Mouse (Mus musculus) frontal cortex, postnatal 36 days (tissue): Measurements from ENCODE around the gene Brsk2.

ENCODE experiments used
- DNase-seq, 2 experiments: peaks; one replicate each; pipeline ENCODE4 v3.0.0; 2022; ENCODE audit warnings: low spot score in 2 of 2

Brsk2 gene

GRCm38 (mm10) chr7:141955565-141956173 is 6.1 kb downstream of the Brsk2 start:
- peak in 1 of 2 experiments; percentile 55 for DNase-seq

DNA sequence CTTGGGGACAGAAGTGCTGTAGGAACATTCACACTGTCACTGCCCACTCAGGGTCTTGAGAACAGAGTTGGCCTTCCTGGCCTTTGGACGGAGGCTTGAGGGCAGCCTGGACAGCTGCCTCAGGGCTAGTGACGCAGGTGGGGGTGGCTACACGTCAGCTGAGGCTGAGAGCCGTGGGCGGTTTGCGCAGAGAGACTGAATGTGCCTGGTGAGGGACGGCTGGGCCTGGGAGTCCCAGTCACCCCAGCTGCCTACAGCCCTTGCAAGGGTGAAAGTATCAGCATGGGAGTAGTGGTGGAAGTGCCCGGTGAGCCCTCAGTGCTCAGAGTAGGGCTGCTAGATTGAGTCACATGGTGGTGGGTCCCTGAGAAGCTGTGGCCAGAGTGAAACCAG is 6.6 kb downstream of the Brsk2 start:
- peak; percentile 64 to 69 for DNase-seq

DNA sequence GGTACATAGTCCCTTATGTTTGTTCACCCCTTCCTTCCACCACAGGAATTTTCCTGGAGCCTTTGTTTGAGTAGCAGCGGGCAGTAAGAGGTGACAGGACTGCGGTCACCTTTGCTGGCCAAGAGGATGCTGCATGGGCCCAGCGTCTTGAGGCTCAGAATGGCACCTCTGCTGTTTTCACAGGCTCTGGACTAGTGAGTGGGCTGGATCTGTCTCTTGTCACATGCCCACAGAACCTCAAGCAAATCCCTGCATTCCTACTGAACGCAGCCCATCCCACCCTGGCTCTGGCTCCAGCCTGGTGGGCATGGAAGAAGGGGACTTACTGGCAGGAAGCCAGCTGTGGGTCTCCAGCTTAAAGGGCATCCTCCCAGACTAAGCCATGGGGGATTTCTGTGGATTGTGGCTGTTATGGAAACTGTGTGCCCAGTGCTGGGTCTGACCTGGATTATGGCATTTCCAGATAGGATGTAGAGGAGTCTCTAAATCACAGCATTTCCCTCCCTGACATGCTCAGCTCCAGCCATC is 8.0 kb downstream of the Brsk2 start:
- no peak for DNase-seq

GRCm38 (mm10) chr7:141958211-141958610 is 8.7 kb downstream of the Brsk2 start:
- DNase-seq: no peak

GRCm38 (mm10) chr7:141959133-141959532 is 9.6 kb downstream of the Brsk2 start:
- DNase-seq: no peak

GRCm38 (mm10) chr7:141960926-141961325 is 11.4 kb downstream of the Brsk2 start:
- DNase-seq: no peak

GRCm38 (mm10) chr7:141961491-141961890 is 11.9 kb downstream of the Brsk2 start:
- peak; percentile 54 to 65 for DNase-seq

DNA sequence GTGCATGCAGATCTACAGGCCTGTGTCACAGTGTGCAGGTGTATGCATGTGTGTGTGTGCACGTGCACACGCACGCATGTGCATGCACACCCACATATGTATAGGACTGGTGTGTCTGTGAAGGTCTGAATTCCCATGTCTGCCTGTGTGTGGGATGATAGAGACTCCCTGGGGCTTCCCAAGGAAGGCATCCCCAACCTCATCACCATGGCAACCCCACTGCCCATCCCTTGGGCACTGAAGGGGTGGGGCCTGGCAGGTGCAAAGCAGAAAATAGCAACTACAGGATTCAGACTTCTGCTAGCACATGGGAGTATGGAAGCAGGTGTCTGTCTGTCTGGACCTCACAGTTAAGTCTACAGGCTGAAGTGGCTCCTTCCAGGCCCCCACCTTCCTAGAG is 13.0 kb downstream of the Brsk2 start:
- no peak for DNase-seq

GRCm38 (mm10) chr7:141966281-141966680 is 16.7 kb downstream of the Brsk2 start:
- DNase-seq: no peak

- peak; percentile 55 to 56 for DNase-seq
These were observed 23.5 kb downstream of the Brsk2 start for GRCm38 (mm10) chr7:141972831-141973619.

DNA sequence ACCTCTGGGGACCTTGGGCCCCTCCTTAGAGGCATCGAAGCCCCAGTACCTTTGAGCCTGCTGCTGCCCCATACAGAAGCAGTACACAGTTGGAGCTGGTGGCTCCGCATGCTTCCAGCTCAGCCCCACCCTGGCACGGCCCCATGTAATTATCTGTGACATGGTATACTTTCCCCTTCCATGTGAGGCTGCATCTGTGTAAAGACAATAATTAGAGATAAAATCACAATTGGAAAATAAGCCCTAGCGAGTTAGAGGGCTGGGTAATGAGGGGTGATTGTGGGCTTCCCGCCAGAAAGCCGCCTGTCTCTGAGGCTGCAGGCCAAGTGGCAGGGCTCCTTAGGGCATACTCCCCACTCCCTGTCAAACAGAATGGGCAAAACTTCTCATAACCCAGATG is 28.5 kb downstream of the Brsk2 start:
- DNase-seq: no peak

- no peak for DNase-seq
These were observed 29.7 kb downstream of the Brsk2 start for GRCm38 (mm10) chr7:141979247-141979646.

- DNase-seq: no peak
These were observed 31.7 kb downstream of the Brsk2 start for GRCm38 (mm10) chr7:141981237-141981636.

GRCm38 (mm10) chr7:141988314-141988806 is 38.8 kb downstream of the Brsk2 start:
- no peak for DNase-seq

- no peak for DNase-seq
These were observed 41.6 kb downstream of the Brsk2 start for GRCm38 (mm10) chr7:141991183-141991582.

- no peak for DNase-seq
These were observed 44.6 kb downstream of the Brsk2 start for GRCm38 (mm10) chr7:141994121-141994520.

- no peak for DNase-seq
These were observed 51.1 kb downstream of the Brsk2 start for GRCm38 (mm10) chr7:142000661-142001060.

- DNase-seq: no peak
These were observed 52.2 kb downstream of the Brsk2 start for GRCm38 (mm10) chr7:142001597-142002340.

DNA sequence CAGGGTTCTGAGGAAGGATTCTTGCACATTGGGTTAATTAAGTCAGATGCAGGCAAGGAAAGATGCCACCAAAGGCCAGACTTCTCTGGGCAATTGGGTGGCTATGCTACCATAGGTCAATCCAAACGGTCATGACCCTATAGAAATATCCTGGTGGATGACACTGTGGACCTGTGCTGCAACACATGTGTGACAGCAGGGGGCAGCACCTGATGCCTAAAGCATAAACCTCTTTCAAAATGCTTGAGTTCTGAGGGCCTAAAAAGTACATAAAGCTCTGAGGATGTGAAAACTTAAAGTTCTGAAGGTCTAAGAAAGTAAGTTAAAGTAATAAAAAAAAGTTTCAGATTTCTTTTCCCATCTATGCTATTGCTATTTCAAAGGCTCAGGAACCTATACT is 67.0 kb downstream of the Brsk2 start:
- DNase-seq: no peak

DNA sequence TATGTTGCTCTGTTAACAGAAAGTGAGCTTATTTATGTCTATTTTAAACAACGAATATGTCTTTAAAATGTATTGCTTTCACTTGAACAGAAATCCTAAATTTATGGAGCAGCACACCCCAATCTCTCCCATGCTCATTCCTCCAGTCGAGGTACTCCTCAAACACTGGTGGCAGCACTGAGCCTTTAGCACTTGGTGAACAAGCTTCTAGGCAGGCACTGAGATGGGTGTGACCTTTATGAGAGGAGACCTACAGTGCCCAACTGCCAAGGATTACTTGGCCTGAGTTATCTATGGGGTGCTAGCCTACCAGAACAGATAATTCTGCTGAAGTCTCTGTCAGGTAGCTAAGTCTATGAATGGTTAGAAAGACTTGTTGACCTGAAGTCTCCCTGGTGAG is 70.1 kb downstream of the Brsk2 start:
- no peak for DNase-seq

DNA sequence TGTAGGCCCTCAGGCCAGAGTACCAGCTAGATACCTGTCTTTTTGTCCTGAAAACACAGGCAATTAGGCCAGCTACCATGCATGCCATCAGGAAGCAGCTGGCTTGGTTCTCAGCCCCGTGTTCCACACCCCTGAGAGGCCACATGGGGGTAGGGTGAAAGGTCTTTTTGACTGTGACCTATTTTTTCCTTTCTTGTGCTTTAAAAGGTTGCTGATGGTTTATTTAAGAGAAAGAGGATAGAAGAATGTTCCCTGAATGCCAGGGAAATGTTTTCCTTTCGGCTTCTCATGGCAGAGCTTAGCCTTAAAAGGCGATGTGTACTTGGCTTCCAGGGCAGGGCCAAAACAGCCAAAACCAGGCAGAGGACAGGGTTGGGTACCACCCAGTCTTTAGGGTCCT is 71.3 kb downstream of the Brsk2 start:
- DNase-seq: no peak

DNA sequence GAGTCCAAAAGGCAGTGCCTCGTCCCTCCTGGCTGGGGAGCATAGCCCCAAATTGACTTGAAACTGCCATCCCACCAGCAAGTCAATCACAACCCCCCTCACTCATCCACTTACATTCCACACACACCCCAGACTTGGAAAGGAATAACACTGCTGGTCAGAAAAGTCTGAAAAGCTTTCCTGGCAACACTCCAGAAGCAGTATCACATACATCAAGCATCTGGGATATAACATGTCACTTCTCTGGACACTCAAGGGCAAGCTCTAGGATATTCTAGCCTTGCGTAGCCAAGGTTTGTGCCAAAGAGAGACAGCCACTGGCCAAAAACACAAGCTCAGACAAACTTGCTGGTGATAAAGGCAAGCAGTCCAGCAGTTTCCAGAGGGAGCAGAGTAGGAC is 75.6 kb downstream of the Brsk2 start:
- no peak for DNase-seq
